8 mouse cellular contexts compared by ENCODE assay signal in genomic region chr4:41050726-41051675, GRCm38 (mm10). TPM values are rescaled to one million over a fixed set of nuclear protein-coding genes. Genes with fewer than 3 reads are reported as not detected.
DNase-seq lines count a peak whose midpoint lies in the region; ATAC-seq and TF ChIP-seq lines count a peak whose summit lies in the region.

No protein-coding gene starts in this region.

- TF ChIP-seq POLR2A in limb, embryonic 14.5 days (IDR thresholded peaks at IDR 0.05; ENCODE audit: borderline replicate concordance, extremely low read depth, insufficient read depth, insufficient read length): no peak

- peak overlapping the region; percentile 58; the same call in 1 of the 2 replicates for H3K9ac ChIP-seq in embryonic facial prominence, embryonic 13.5 days
- peak overlapping the region; percentile 28; the same call in 1 of the 2 replicates for H3K9ac ChIP-seq in limb, embryonic 14.5 days (ENCODE audit: low read depth, low read length, severe bottlenecking)
- no peak overlapping the region for H3K9ac ChIP-seq in midbrain, postnatal 0 days (replicated peaks; ENCODE audit: low read length, poor library complexity, severe bottlenecking)

- no peak for ATAC-seq in embryonic facial prominence, embryonic 13.5 days (ENCODE audit: insufficient number of reproducible peaks, insufficient read depth, low FRiP score, low TSS enrichment, low read depth)
- peak; percentile 81 for ATAC-seq in limb, embryonic 14.5 days (ENCODE audit: low FRiP score, low read depth)
- ATAC-seq in midbrain, postnatal 0 days (ENCODE audit: low FRiP score): peak; percentile 62; the same call in 1 of the 2 replicates

- H3K27ac ChIP-seq in embryonic facial prominence, embryonic 13.5 days: peak overlapping the region; percentile 39; the same call in 1 of the 2 replicates
- H3K27ac ChIP-seq in limb, embryonic 14.5 days (replicated peaks; ENCODE audit: low read depth, low read length): no peak overlapping the region
- no peak overlapping the region for H3K27ac ChIP-seq in midbrain, postnatal 0 days (ENCODE audit: low read depth, low read length)

- peak; percentile 96 for DNase-seq in 3T3-L1 (ENCODE audit: low read depth, low spot score)
- peak; percentile 84 to 90 for DNase-seq in adrenal gland, postnatal 36 days
- DNase-seq in heart, adult 8-10 months (ENCODE audit: low spot score): peak; percentile 85
- DNase-seq in kidney, adult 9 months: peak; percentile 84
- DNase-seq in limb, embryonic 14.5 days (ENCODE audit: low spot score): peak; percentile 99
- peak; percentile 94 for DNase-seq in midbrain, postnatal 0 days (ENCODE audit: low spot score)
- DNase-seq in spleen, postnatal 10 days (ENCODE audit: low spot score in 2 of 2): peak; percentile 73 to 90

- H3K36me3 ChIP-seq in embryonic facial prominence, embryonic 13.5 days: no peaks in the 10 kb centered on the region
- H3K36me3 ChIP-seq in limb, embryonic 14.5 days (ENCODE audit: control insufficient read depth, insufficient read depth, low read length): no peaks in the 10 kb centered on the region
- no peaks in the 10 kb centered on the region for H3K36me3 ChIP-seq in midbrain, postnatal 0 days (ENCODE audit: insufficient read depth, low read length)

- H3K4me1 ChIP-seq in embryonic facial prominence, embryonic 13.5 days: peaks cover 19% of the 10 kb centered on the region
- H3K4me1 ChIP-seq in limb, embryonic 14.5 days (ENCODE audit: control insufficient read depth, insufficient read depth, low read length): 0 out of 2 replicates have a peak, but pooled peaks cover 3% of the 10 kb centered on the region
- no peaks in the 10 kb centered on the region for H3K4me1 ChIP-seq in midbrain, postnatal 0 days (ENCODE audit: insufficient read depth, low read length)

- no peaks in the 10 kb centered on the region for H3K9me3 ChIP-seq in embryonic facial prominence, embryonic 13.5 days
- no peaks in the 10 kb centered on the region for H3K9me3 ChIP-seq in limb, embryonic 14.5 days (ENCODE audit: control insufficient read depth, low read length)
- H3K9me3 ChIP-seq in midbrain, postnatal 0 days (ENCODE audit: low read length): no peaks in the 10 kb centered on the region

- TF ChIP-seq CTCF in midbrain, postnatal 0 days (IDR thresholded peaks at IDR 0.05): peak; percentile 90

- H3K4me3 ChIP-seq in embryonic facial prominence, embryonic 13.5 days: peak overlapping the region; percentile 19; the same call in 1 of the 2 replicates
- no peak overlapping the region; the same call in 1 of the 2 replicates for H3K4me3 ChIP-seq in limb, embryonic 14.5 days (replicated peaks; ENCODE audit: low read length)
- H3K4me3 ChIP-seq in midbrain, postnatal 0 days (ENCODE audit: low read depth, low read length): no peak overlapping the region

- H3K4me2 ChIP-seq in embryonic facial prominence, embryonic 13.5 days: peak overlapping the region; percentile 47
- peak overlapping the region; percentile 31 for H3K4me2 ChIP-seq in limb, embryonic 14.5 days (replicated peaks; ENCODE audit: low read depth, low read length, severe bottlenecking)
- peak overlapping the region; percentile 29; the same call in 1 of the 2 replicates for H3K4me2 ChIP-seq in midbrain, postnatal 0 days (ENCODE audit: low read depth, low read length, poor library complexity, severe bottlenecking)

- WGBS in embryonic facial prominence, embryonic 13.5 days: 32% methylated on average over 16 of the region's 16 CpGs
- WGBS in limb, embryonic 14.5 days: 33% methylated on average over 16 of the region's 16 CpGs
- 36% methylated on average over 16 of the region's 16 CpGs for WGBS in midbrain, postnatal 0 days

- H3K27me3 ChIP-seq in embryonic facial prominence, embryonic 13.5 days: no peaks in the 10 kb centered on the region
- H3K27me3 ChIP-seq in limb, embryonic 14.5 days (ENCODE audit: control insufficient read depth, insufficient read depth, low read length): no peaks in the 10 kb centered on the region
- H3K27me3 ChIP-seq in midbrain, postnatal 0 days (ENCODE audit: insufficient read depth, low read length): no peaks in the 10 kb centered on the region

RNA-seq across cellular contexts. Expression of gene Aqp7, which starts 3.1 kb away (rescaled TPM):
- total RNA-seq in adrenal gland, postnatal 36 days (2021): 10 to 100 TPM; 22.9 to 26.1 TPM
- 0.10 and 0.30 TPM in 2 replicates for polyA plus RNA-seq in embryonic facial prominence, embryonic 13.5 days (2015; fragmentation: Nextera tagmentation; extraction: Ambion mirVana)
- 10 to 100 TPM; 24.2 to 36.7 (median 31.4) TPM for total RNA-seq in heart, adult 8-10 months (2022)
- 0.09 and 0.13 TPM in 2 replicates for polyA plus RNA-seq in limb, embryonic 14.5 days (2012; rRNA removed)
- polyA plus RNA-seq in limb, embryonic 14.5 days (2014; fragmentation: Nextera tagmentation; extraction: Ambion mirVana): 0.18 TPM in 1 of 2 replicates, not detected in the other
- total RNA-seq in midbrain, postnatal 0 days (2014; rRNA removed): not detected in 2 replicates
- polyA plus RNA-seq in midbrain, postnatal 0 days (2015; fragmentation: Nextera tagmentation; extraction: Ambion mirVana): not detected in 2 replicates

RNA-seq across cellular contexts. Expression of gene Aqp3, which starts 47.0 kb away (rescaled TPM):
- total RNA-seq in adrenal gland, postnatal 36 days (2021): under 1 TPM in 1 of 2 experiments, not detected in 1; 0.23 TPM
- polyA plus RNA-seq in embryonic facial prominence, embryonic 13.5 days (2015; fragmentation: Nextera tagmentation; extraction: Ambion mirVana): 20.0 and 27.9 TPM in 2 replicates
- total RNA-seq in heart, adult 8-10 months (2022): not detected
- 56.2 and 72.9 TPM in 2 replicates for polyA plus RNA-seq in limb, embryonic 14.5 days (2012; rRNA removed)
- 31.5 and 36.6 TPM in 2 replicates for polyA plus RNA-seq in limb, embryonic 14.5 days (2014; fragmentation: Nextera tagmentation; extraction: Ambion mirVana)
- 1.1 TPM in 1 of 2 replicates, not detected in the other for total RNA-seq in midbrain, postnatal 0 days (2014; rRNA removed)
- 0.25 and 0.47 TPM in 2 replicates for polyA plus RNA-seq in midbrain, postnatal 0 days (2015; fragmentation: Nextera tagmentation; extraction: Ambion mirVana)

Comparison
In these comparisons a context has a peak if more than half of its experiments do, and no peak if none do; other contexts are left out.
1. RNA of gene Aqp7, which starts 3.1 kb away (total RNA-seq): 24.2 to 36.7 TPM in heart, adult 8-10 months and 22.9 to 26.1 TPM in adrenal gland, postnatal 36 days; not detected in midbrain, postnatal 0 days; every median in the first group is over 10 times any median in the second.
2. Peak in every context shown above with its lines, with median percentiles within 50 percentile points of each other: DNase-seq and H3K4me2 ChIP-seq.